Mouse (Mus musculus) erythroblast, embryonic 14.5 days (primary cell): ENCODE measurements around the gene Fam83d.

ENCODE experiments used
- GATA1 ChIP-seq: IDR thresholded peaks from 2 replicates; pipeline ENCODE4 v1.6.1; 2012; ENCODE audit warnings: low read length, inconsistent platforms, mixed read lengths
- TAL1 ChIP-seq: IDR thresholded peaks from 3 replicates; pipeline ENCODE4 v1.6.1; 2012; ENCODE audit warnings: low read length, inconsistent platforms, mixed read lengths

- no peak for TF ChIP-seq GATA1
- no peak for TF ChIP-seq TAL1
These were observed 49.8 kb downstream of the Fam83d start for GRCm38 (mm10) chr2:158817708-158818107.
